Mouse (Mus musculus) WW6 (cell line): ENCODE data around the gene Vmn1r33.
"Not testable (repeated sequence)": the region's sequence is repeated elsewhere in the genome, so short reads cannot be mapped to it uniquely, and the experiment has no call there.

Experiments
- DNase-seq: peaks from one replicate; pipeline ENCODE4 v3.0.0-alpha.2; 2013; ENCODE audit warnings: low read depth, low spot score

The Vmn1r33 gene

GRCm38 (mm10) chr6:66618182-66618581, at the start of gene Vmn1r33:
Gene Vmn1r33 (minus strand): TSS chr6:66618282.
- not testable (repeated sequence) for DNase-seq

- DNase-seq, result no peak
Observed at GRCm38 (mm10) chr6:66643779-66644178, 25.7 kb upstream of the Vmn1r33 start, which contains the start of gene Vmn1r34. Gene Vmn1r34 (minus strand): TSS chr6:66643879.

GRCm38 (mm10) chr6:66595804-66596203, 22.3 kb downstream of the Vmn1r33 start:
- DNase-seq, result no peak
